Mouse (Mus musculus): ENCODE results near the gene Efnb2. TPM values are rescaled to one million over a fixed set of nuclear protein-coding genes. Genes with fewer than 3 reads are reported as not detected.

The Efnb2 gene
- polyA plus RNA-seq, 1 experiment from 2014 or later, result 0.97 TPM

GRCm38 (mm10) chr8:8631394-8631793, 29.6 kb downstream of the Efnb2 start:
- ATAC-seq (ENCODE audit: low read depth), result no peak
- H3K9ac ChIP-seq, result no peak overlapping the region
- H3K4me1 ChIP-seq (replicated peaks), result no peaks in the 10 kb centered on the region
- WGBS (ENCODE audit: insufficient replicate concordance), result 77% methylated on average over 7 of the region's 7 CpGs
- no peaks in the 10 kb centered on the region for H3K27me3 ChIP-seq
- no peak for DNase-seq
- no peaks in the 10 kb centered on the region for H3K9me3 ChIP-seq (replicated peaks)
- no peaks in the 10 kb centered on the region for H3K36me3 ChIP-seq
- H3K4me3 ChIP-seq (replicated peaks), result no peak overlapping the region
- no peak overlapping the region for H3K27ac ChIP-seq
- no peak overlapping the region for H3K4me2 ChIP-seq

- DNase-seq (no peak), ATAC-seq (ENCODE audit: low read depth) (no peak)
- Histone ChIP-seq H3K4me3 (replicated peaks) (no peak overlapping the region), H3K36me3 (no peaks in the 10 kb centered on the region), H3K9me3 (replicated peaks) (no peaks in the 10 kb centered on the region), H3K9ac (no peak overlapping the region), H3K4me2 (no peak overlapping the region), H3K27ac (no peak overlapping the region), H3K27me3 (no peaks in the 10 kb centered on the region), H3K4me1 (replicated peaks) (no peaks in the 10 kb centered on the region)
- WGBS (ENCODE audit: insufficient replicate concordance), result 51% methylated on average over 7 of the region's 7 CpGs
Measured at GRCm38 (mm10) chr8:8624017-8624416, 37.0 kb downstream of the Efnb2 start.

GRCm38 (mm10) chr8:8623486-8623885, 37.6 kb downstream of the Efnb2 start:
- no peak overlapping the region for H3K4me3 ChIP-seq (replicated peaks)
- H3K27ac ChIP-seq, result no peak overlapping the region
- no peaks in the 10 kb centered on the region for H3K27me3 ChIP-seq
- H3K4me2 ChIP-seq, result no peak overlapping the region
- H3K4me1 ChIP-seq (replicated peaks), result no peaks in the 10 kb centered on the region
- ATAC-seq (ENCODE audit: low read depth), result no peak
- no peaks in the 10 kb centered on the region for H3K36me3 ChIP-seq
- H3K9ac ChIP-seq, result no peak overlapping the region
- DNase-seq, result no peak
- H3K9me3 ChIP-seq (replicated peaks), result no peaks in the 10 kb centered on the region
- 18% methylated on average over 8 of the region's 8 CpGs for WGBS (ENCODE audit: insufficient replicate concordance)

- Histone ChIP-seq H3K4me1 (replicated peaks) (no peaks in the 10 kb centered on the region), H3K27me3 (no peaks in the 10 kb centered on the region), H3K27ac (no peak overlapping the region), H3K4me2 (no peak overlapping the region), H3K9me3 (replicated peaks) (no peaks in the 10 kb centered on the region), H3K36me3 (no peaks in the 10 kb centered on the region), H3K4me3 (replicated peaks) (no peak overlapping the region), H3K9ac (no peak overlapping the region)
- WGBS (ENCODE audit: insufficient replicate concordance), result 71% methylated on average over 3 of the region's 3 CpGs
- ATAC-seq (ENCODE audit: low read depth) (no peak), DNase-seq (no peak)
Measured at GRCm38 (mm10) chr8:8622476-8622875, 38.6 kb downstream of the Efnb2 start.

- WGBS (ENCODE audit: insufficient replicate concordance), result 75% methylated on average over 12 of the region's 12 CpGs
- Histone ChIP-seq H3K27ac (no peak overlapping the region), H3K36me3 (no peaks in the 10 kb centered on the region), H3K9ac (no peak overlapping the region), H3K9me3 (replicated peaks) (no peaks in the 10 kb centered on the region), H3K4me3 (replicated peaks) (no peak overlapping the region), H3K4me1 (replicated peaks) (no peaks in the 10 kb centered on the region), H3K4me2 (no peak overlapping the region), H3K27me3 (no peaks in the 10 kb centered on the region)
- DNase-seq (no peak), ATAC-seq (ENCODE audit: low read depth) (no peak)
Measured at GRCm38 (mm10) chr8:8622031-8622430, 39.0 kb downstream of the Efnb2 start.

GRCm38 (mm10) chr8:8621236-8621917, 39.7 kb downstream of the Efnb2 start:
- no peak for ATAC-seq (ENCODE audit: low read depth)
- DNase-seq, result no peak
- Histone ChIP-seq H3K9me3 (replicated peaks) (no peaks in the 10 kb centered on the region), H3K4me3 (replicated peaks) (no peak overlapping the region), H3K27me3 (no peaks in the 10 kb centered on the region), H3K4me2 (no peak overlapping the region), H3K36me3 (no peaks in the 10 kb centered on the region), H3K9ac (no peak overlapping the region), H3K4me1 (replicated peaks) (no peaks in the 10 kb centered on the region), H3K27ac (no peak overlapping the region)
- 85% methylated on average over 16 of the region's 16 CpGs for WGBS (ENCODE audit: insufficient replicate concordance)

- ATAC-seq (ENCODE audit: low read depth), result no peak
- H3K9ac ChIP-seq, result no peak overlapping the region
- no peak overlapping the region for H3K4me2 ChIP-seq
- H3K36me3 ChIP-seq, result no peaks in the 10 kb centered on the region
- H3K9me3 ChIP-seq (replicated peaks), result no peaks in the 10 kb centered on the region
- H3K27ac ChIP-seq, result no peak overlapping the region
- WGBS (ENCODE audit: insufficient replicate concordance), result 81% methylated on average over 21 of the region's 21 CpGs
- H3K4me3 ChIP-seq (replicated peaks), result no peak overlapping the region
- DNase-seq, result no peak
- H3K27me3 ChIP-seq, result no peaks in the 10 kb centered on the region
- no peaks in the 10 kb centered on the region for H3K4me1 ChIP-seq (replicated peaks)
Measured at GRCm38 (mm10) chr8:8620536-8620935, 40.5 kb downstream of the Efnb2 start.

- Histone ChIP-seq H3K4me3 (replicated peaks) (no peak overlapping the region), H3K36me3 (no peaks in the 10 kb centered on the region), H3K27me3 (no peaks in the 10 kb centered on the region), H3K4me1 (replicated peaks) (no peaks in the 10 kb centered on the region), H3K9ac (no peak overlapping the region), H3K4me2 (no peak overlapping the region), H3K9me3 (replicated peaks) (no peaks in the 10 kb centered on the region), H3K27ac (no peak overlapping the region)
- DNase-seq (no peak), ATAC-seq (ENCODE audit: low read depth) (no peak)
- WGBS (ENCODE audit: insufficient replicate concordance), result 69% methylated on average over 19 of the region's 19 CpGs
Measured at GRCm38 (mm10) chr8:8619221-8620194, 41.5 kb downstream of the Efnb2 start.

GRCm38 (mm10) chr8:8613844-8614243, 47.2 kb downstream of the Efnb2 start:
- Histone ChIP-seq H3K4me3 (replicated peaks) (no peak overlapping the region), H3K27ac (no peak overlapping the region), H3K27me3 (no peaks in the 10 kb centered on the region), H3K9me3 (replicated peaks) (no peaks in the 10 kb centered on the region), H3K4me1 (replicated peaks) (peaks cover 3% of the 10 kb centered on the region; the same call in 1 of the 2 replicates), H3K4me2 (no peak overlapping the region), H3K36me3 (no peaks in the 10 kb centered on the region), H3K9ac (no peak overlapping the region)
- 4% methylated on average over 1 of the region's 1 CpGs for WGBS (ENCODE audit: insufficient replicate concordance)
- DNase-seq, result no peak
- ATAC-seq (ENCODE audit: low read depth), result 0 out of 2 replicates have a peak, but pooled peaks have one; percentile 36

- ATAC-seq (ENCODE audit: low read depth) (no peak), DNase-seq (no peak)
- Histone ChIP-seq H3K9ac (no peak overlapping the region), H3K4me3 (replicated peaks) (no peak overlapping the region), H3K36me3 (no peaks in the 10 kb centered on the region), H3K27me3 (no peaks in the 10 kb centered on the region), H3K27ac (no peak overlapping the region), H3K9me3 (replicated peaks) (no peaks in the 10 kb centered on the region), H3K4me2 (no peak overlapping the region), H3K4me1 (replicated peaks) (peaks cover 3% of the 10 kb centered on the region; the same call in 1 of the 2 replicates)
- 52% methylated on average over 4 of the region's 4 CpGs for WGBS (ENCODE audit: insufficient replicate concordance)
Measured at GRCm38 (mm10) chr8:8611928-8612327, 49.1 kb downstream of the Efnb2 start.

- no peak for DNase-seq
- no peak overlapping the region for H3K27ac ChIP-seq
- no peak for ATAC-seq (ENCODE audit: low read depth)
- no peak overlapping the region for H3K4me3 ChIP-seq (replicated peaks)
- WGBS (ENCODE audit: insufficient replicate concordance), result 27% methylated on average over 7 of the region's 7 CpGs
- H3K27me3 ChIP-seq, result no peaks in the 10 kb centered on the region
- no peak overlapping the region for H3K4me2 ChIP-seq
- no peak overlapping the region for H3K9ac ChIP-seq
- H3K9me3 ChIP-seq (replicated peaks), result no peaks in the 10 kb centered on the region
- H3K4me1 ChIP-seq (replicated peaks), result peaks cover 3% of the 10 kb centered on the region; the same call in 1 of the 2 replicates
- no peaks in the 10 kb centered on the region for H3K36me3 ChIP-seq
Measured at GRCm38 (mm10) chr8:8609791-8610190, 51.3 kb downstream of the Efnb2 start.

All from liver, embryonic 13.5 days (tissue).